Mouse (Mus musculus) brain, adult 10 weeks (tissue): Measurements from ENCODE around the gene Lrrc29. TPM values are rescaled to one million over a fixed set of nuclear protein-coding genes. Genes with fewer than 3 reads are reported as not detected.

Experiments used
- polyA plus RNA-seq: library from polyadenylated mRNA; stranded (reverse); fragments of 350-450 nt; fragmentation: Illumina TruSeq; extraction: RNeasy Lipid Tissue Mini Kit (QIAGEN cat#74804); gene quantifications from one replicate; pipeline ENCODE4 v1.2.3, GENCODE M21; 2015; ENCODE audit warnings: low read depth, low replicate concordance

The Lrrc29 gene
- 1.5 TPM for polyA plus RNA-seq

DNA sequence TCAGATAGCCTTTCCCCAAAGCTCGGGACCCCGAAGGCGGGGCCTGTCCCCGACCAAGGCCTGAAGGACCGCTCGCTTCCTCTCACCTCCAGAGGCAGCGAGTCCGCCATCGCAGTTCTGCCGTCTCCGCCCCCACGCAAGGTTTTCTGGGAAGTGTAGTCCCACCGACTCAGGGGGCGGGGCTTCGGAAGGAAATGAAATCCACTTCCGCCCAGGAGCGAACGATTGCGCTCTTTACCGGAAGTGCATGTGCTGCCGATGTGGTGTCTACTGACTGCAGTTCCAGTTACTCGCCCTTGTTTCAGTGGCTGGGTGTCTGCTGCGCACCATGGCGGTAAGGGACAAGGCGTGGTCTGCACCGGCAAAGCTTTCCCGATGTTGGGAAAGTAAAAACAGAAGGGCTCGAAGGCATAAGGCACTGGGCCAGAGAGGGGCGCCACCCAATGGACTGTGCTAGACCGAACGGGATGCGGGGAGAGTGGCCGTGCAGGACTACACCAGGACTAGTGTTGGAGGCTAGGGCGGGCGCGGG, at the start of gene Lrrc29, which contains the start of gene Tmem208:
Gene Lrrc29, minus strand, starts transcription at position 138 of the 532 bp plus-strand sequence.
Gene Tmem208, plus strand, starts transcription at position 214 of the 532 bp plus-strand sequence.

DNA sequence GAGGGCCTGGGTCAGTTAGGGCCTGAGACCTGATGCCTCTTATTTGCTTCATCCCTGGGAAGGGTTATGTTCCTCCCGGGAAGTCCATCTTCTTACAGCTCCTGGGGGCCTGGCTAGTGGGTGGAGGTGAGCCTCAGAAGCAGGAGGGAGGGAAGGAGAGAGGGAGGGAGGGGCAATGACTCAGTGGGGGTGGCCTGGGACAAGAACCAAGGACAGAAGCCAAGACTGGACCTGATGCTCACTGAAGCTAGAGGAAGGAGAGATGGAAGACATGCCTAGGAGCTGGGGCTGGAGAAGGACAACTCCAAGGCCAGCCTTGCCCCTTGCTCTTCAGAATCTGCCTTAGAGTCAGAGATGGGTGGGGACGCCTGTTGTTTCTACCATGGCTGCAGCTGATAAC, 47.0 kb upstream of the Lrrc29 start, which contains the start of gene Plekhg4:
Gene Plekhg4, plus strand, starts transcription at position 243 of the 400 bp plus-strand sequence.

DNA sequence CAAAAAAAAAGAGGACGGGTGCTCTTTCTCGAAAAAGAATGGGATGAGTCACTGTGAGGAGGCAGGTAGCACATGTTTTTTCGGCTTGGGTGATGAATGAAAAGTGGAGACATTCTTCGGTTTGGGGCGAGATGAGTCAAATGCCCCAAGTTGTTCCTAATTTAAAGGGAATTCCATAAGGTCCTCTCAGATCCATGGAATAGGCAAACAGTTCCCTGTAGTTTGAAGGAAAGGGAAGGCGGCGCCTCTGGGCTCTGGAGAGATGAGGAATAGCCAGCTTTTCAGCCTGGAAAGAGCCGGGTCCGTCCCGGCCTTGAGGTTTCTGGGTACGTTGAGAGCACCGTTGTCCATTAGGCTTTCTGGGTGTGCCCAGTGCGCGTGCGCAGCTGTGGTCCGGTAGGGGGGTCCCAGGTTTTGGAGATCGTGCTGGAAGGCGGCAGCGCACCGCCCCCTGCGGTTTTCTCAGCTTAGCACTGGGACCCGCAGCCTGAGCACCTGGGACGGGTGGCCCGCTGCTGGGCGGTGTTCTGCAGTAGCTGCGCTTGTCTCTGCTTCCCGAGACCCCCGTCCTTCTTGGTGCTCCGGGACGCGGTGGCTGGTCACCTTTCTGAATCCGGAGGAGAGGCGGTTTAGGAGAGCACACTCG, 22.5 kb upstream of the Lrrc29 start, which contains the start of gene Slc9a5:
Gene Slc9a5, plus strand, starts transcription at position 394 of the 646 bp plus-strand sequence.

DNA sequence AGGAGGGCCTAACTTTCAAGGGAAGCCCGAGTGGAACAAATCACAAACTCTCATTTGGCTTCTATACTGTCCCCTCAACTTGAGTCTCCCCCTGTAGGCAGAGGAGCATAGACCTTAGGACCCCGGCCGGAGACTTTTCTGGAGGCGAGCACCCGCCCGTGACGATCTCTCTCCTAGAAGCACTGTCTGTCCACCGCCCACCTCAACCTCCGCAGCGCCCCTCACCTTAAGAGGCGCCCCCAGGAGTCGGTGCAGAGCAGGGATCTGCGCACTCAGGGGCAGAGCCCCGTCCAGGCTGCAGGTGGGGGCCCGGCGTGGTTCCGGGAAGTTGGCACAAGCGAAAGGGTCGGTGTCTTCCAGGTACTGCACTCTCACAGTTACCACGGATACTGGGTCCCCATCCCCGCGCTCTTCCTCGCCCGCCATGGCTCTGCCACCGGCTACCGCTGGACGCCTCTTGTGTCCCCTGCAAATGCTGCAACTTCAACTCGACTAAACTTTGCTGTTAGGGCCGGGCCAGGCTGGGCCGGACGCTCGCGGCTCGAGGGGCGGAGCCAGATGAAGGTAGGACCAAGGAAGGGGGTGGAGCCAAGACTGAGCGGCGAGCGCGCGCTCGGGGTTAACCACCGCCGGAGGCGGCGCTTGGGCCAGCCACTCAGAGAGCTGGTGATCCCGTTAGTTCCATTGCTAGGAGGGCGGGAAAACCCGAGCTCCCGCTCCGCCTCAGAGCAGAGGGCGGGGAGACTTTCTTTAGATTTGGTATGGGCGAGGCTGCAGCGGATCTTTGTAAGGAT, 21.5 kb upstream of the Lrrc29 start, which contains the start of gene Fhod1:
Gene Fhod1, minus strand, starts transcription at position 526 of the 794 bp plus-strand sequence.

DNA sequence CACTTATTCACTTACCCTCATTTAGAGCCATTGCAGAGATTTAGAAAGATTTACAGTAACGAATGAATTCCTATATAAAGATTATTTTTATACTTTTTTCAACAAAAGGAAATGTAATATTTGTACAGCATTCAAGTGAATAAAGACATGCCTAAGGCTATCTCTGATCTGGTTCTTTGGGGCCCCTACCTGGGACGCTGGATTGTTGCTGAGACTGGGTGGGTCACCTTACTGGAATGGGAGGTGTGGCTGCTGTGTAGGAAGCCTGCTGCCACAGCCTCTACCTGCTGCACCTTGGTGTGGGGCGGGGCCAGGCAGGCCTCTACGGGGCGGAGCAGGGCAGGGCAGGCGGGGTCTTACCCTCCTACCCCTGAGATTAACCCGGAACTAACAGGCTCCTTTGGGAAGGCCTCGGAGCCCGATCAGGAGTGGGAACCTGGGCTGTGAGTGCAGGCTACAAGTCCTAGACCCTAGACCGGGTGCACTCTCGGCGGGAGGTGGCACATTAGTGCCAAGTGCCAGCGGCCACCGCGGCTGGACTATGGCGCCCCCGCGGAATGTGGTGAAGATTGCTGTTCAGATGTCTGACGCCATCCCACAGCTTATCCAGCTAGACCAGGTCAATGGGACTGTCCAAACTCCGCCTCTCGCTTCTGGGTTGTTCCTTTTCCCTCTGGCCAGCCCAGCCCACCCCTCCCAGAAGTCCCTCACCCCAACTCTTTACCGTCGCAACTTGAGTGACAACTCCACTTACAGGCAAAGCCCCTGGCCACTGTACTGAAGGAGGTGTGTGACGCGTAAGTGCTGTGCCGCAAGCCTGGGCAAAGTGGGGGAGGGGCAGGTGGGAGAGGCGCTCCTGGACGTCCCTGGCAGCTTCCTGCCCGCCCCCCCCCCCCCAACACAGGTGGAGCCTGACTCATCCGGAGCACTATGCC, 20.6 kb downstream of the Lrrc29 start, which contains the start of gene Elmo3:
Gene Elmo3, plus strand, starts transcription at position 391 of the 935 bp plus-strand sequence.

DNA sequence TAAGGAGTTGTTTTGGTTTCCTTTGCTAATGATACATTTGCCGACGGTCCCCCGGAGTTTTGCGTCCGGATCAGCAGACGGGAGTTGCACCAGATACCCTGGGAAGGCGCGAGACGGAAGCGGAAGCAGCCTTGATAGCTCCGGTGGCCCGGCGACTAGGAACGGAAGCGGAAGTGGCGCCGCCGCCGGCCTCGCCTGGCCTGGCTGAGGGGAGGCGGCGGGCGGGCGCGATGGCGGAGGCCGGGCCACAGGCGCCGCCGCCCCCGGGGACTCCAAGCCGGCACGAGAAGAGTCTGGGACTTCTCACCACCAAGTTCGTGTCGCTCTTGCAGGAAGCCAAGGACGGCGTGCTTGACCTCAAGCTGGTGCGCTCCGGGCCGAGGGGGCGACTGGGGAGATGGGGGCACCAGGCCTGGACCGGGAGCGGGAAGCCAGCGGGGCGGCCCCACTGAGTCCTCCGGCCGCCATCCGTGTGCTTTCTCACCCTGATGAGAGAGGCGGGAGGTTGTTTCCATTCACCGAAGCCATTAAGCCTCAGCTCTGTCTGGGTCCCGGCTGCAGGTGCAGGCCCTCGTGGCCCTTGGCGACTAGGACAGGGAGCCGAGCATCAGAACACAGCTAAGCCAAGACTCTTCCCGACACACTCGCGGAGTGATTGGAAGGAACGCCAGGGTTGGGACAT, 28.4 kb downstream of the Lrrc29 start, which contains the start of gene E2f4:
Gene E2f4, plus strand, starts transcription at position 153 of the 682 bp plus-strand sequence.

DNA sequence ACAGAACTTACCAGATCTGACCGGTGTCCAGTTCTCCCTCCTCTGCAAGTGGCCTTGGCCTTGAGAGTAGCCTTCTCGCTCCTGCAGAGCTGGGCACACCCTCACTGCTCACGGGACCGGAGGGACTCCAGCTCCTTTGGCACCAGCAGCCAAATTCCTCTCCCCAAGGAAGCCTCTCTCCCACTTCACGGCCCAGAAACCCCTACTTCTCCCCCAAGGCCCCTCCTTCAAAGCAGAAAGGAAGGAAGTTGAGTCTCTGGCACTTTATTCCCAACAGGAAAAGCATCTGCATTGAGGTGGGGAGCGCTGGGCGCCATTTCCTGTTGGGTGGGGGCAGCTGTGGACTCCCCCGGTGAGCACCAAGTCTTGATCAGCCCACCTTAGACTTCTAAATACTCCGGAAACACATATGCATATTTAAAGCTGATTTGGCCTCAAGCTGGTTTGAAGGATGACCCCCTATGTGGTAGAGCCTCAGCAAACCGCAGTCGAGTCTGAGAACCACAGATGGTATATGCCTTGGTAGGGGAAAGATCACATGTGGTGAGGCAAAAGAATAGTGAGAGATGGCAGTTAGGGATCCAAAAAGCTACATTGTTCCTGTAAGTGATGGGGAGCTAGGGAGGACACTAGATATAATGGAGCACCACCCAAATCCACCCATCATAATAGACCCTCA, 30.0 kb downstream of the Lrrc29 start, which contains the start of gene Exoc3l:
Gene Exoc3l, minus strand, starts transcription at position 207 of the 679 bp plus-strand sequence.

DNA sequence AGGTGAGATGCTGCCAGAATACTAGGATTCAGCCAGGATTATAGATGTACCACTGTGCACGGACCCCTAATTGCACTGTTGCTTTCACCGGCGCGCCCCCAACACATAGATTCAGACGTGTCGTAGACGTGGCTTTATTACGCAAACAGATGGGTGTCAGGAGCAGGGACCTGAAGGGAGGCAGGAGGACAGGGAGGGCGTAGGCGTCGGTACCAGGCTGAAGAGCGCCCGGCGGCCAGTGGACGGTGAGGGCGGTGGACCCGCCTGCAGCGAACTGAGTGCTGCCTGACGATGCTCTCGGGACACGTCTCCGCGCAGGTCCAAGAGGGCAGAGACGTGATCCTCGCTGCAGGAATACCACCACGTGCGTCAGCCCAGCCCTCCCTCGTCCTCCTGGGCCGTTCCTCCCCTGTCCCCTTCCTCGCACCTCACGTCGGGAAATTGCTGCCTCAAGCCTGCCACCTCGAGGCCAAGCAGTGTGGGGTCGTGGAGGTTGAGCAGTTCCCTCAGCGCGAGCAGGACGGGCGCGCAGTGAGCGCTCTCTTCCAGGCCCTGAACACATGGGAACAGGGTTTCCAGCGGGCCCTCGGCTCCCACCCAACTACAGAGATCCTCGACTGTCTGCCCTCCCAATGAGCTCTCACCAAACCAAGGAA, 36.1 kb downstream of the Lrrc29 start, which contains the start of gene 4931428F04Rik:
Gene 4931428F04Rik, minus strand, starts transcription at position 60 of the 656 bp plus-strand sequence.

DNA sequence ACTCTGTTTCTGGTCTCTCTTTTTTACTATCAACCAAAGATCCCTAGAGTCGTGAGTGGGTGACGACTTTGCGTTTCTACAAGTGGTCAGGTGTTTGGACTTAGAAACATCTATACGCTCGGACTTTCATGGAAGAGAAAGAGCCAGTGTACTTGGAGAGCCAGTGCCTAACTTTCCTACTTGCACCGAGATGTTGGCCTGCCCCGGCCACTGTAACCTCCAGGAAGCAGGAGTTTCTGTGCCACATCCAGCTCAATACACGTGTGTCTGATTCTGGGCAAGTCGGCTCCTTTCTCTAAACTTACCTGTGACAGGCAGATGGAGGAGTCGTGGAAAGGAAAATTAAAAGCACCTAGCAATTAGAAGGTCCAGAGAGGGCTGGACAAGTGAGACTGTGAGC, 50.2 kb downstream of the Lrrc29 start, which contains the start of gene Nol3:
Gene Nol3, plus strand, starts transcription at position 301 of the 400 bp plus-strand sequence.

DNA sequence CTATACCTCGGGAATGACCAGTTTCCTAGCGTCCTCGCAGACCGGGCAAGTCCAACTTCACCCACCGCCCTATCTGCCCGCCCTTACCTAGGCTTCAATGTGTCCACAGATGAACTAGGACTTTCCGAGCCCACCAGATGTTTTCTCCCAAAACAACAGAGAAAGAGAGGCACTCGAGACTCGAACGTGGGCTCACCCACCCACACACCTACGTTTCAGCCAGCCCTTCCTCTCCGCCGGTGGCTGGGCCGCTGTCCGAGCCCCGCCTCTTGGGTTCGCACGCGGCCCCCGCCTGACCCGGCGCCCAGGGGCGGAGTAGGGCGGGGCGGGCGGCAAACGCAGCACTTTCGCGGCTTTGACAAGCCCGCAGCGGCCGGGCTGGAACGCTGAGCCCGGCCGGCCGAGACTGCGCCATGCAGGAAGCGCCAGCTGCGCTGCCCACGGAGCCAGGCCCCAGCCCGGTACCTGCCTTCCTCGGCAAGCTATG, 56.6 kb downstream of the Lrrc29 start, which contains the start of gene Hsf4:
Gene Hsf4, plus strand, starts transcription at position 341 of the 487 bp plus-strand sequence.

DNA sequence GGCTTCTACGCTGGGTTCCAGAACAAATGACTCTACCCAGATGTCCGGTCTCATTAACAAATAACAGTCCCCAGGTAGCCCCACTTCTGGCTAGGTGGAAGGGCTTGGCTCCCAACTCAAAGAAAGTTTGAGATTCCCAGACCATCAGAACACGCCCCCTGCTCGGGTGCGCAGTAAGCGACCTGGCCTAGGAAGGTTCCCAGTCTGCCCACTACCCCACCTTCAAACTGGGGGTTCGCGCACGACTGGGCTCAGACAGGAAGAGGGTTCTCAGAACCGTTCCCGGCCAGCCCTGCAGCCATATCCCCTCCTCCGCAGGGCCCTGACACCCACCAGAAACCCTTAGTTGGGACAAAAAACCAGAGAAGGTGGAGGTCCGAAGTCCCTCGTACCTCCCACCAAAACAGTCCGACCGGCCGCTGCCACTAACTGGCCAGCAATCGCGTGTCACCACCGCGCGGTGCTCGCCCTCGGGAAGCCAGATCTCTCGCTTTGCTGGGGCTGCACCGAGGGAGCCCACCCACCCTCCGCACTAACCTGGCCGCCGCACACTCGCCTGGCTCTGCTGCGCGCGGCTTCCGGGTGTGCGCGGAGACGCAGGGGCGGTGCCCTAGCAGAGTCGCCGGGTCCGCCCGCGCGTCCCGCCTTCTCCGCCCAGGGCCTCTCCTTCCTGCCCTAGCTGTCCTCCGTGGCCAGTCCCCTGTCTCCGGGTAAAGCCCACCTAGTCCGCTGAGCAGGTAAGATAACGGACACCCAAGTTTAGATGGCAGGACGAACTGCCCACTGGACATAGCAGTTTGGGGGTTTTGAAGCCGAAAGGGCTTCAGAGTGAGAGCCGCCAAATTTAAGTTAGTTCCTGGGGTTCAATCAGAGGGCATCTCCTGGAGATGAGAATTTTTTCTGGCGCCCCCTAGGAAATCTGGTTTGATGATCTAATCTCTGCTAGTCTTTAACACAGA, 61.8 kb downstream of the Lrrc29 start, which contains the start of the genes Tradd and Fbxl8:
Gene Tradd, minus strand, starts transcription at position 586 of the 959 bp plus-strand sequence.
Gene Fbxl8, plus strand, starts transcription at position 625 of the 959 bp plus-strand sequence.

Other genes with a start within 250 kb of the Lrrc29 start
- not detected for gene Ces3b, start 242.5 kb downstream of the Lrrc29 start, polyA plus RNA-seq
- not detected for gene Ces4a, start 194.5 kb downstream of the Lrrc29 start, polyA plus RNA-seq
- gene Cbfb, start 155.6 kb downstream of the Lrrc29 start, polyA plus RNA-seq = 23.1 TPM
- gene D230025D16Rik, start 101.1 kb downstream of the Lrrc29 start, polyA plus RNA-seq = 30.8 TPM
- 4.0 TPM for gene B3gnt9, start 71.1 kb downstream of the Lrrc29 start, polyA plus RNA-seq
- gene Tradd, start 61.7 kb downstream of the Lrrc29 start, polyA plus RNA-seq = 11.9 TPM
- gene Fbxl8, start 61.6 kb downstream of the Lrrc29 start, polyA plus RNA-seq = 0.62 TPM
- 18.8 TPM for gene Hsf4, start 56.5 kb downstream of the Lrrc29 start, polyA plus RNA-seq
- 13.3 TPM for gene Nol3, start 50.1 kb downstream of the Lrrc29 start, polyA plus RNA-seq
- gene 4931428F04Rik, start 36.4 kb downstream of the Lrrc29 start, polyA plus RNA-seq = 18.4 TPM
- 1.3 TPM for gene Exoc3l, start 30.2 kb downstream of the Lrrc29 start, polyA plus RNA-seq
- gene E2f4, start 28.6 kb downstream of the Lrrc29 start, polyA plus RNA-seq = 30.4 TPM
- gene Elmo3, start 20.7 kb downstream of the Lrrc29 start, polyA plus RNA-seq = 2.6 TPM
- 88.0 TPM for gene Tmem208, start 76 bp upstream of the Lrrc29 start, polyA plus RNA-seq
- gene Fhod1, start 21.7 kb upstream of the Lrrc29 start, polyA plus RNA-seq = 2.8 TPM
- gene Slc9a5, start 22.6 kb upstream of the Lrrc29 start, polyA plus RNA-seq = 24.9 TPM
- 2.6 TPM for gene Plekhg4, start 47.0 kb upstream of the Lrrc29 start, polyA plus RNA-seq
- not detected for gene Kctd19, start 87.2 kb upstream of the Lrrc29 start, polyA plus RNA-seq
- gene Lrrc36, start 87.3 kb upstream of the Lrrc29 start, polyA plus RNA-seq = 1.2 TPM
- gene Tppp3, start 145.2 kb upstream of the Lrrc29 start, polyA plus RNA-seq = 110 TPM
- 33.3 TPM for gene Zdhhc1, start 170.6 kb upstream of the Lrrc29 start, polyA plus RNA-seq
- gene Hsd11b2, start 192.5 kb upstream of the Lrrc29 start, polyA plus RNA-seq = not detected
- gene Atp6v0d1, start 239.8 kb upstream of the Lrrc29 start, polyA plus RNA-seq = 354 TPM